Mouse (Mus musculus) limb, embryonic 11.5 days (tissue): ENCODE results near the gene Mif4gd. TPM values are rescaled to one million over a fixed set of nuclear protein-coding genes. Genes with fewer than 3 reads are reported as not detected.

ENCODE experiments used
- ATAC-seq: fragments of 200-750 bp; cut with Nextera tagmentation; 2 replicates; pipeline ENCODE4 v1.8.0; 2017; ENCODE audit warnings: low read depth; ENCODE audit not compliant: insufficient number of reproducible peaks, low FRiP score, low TSS enrichment
- DNase-seq: peaks from one replicate; pipeline ENCODE4 v3.0.0-alpha.2; 2015; ENCODE audit warnings: low spot score
- H3K27ac ChIP-seq: fragments of 300-500 bp; sonication (generic); replicated peaks from 2 replicates; pipeline ENCODE4 v1.5.1; 2014; ENCODE audit warnings: low read depth, mild to moderate bottlenecking, low read length
- H3K27me3 ChIP-seq: fragments of 300-500 bp; sonication (generic); 2 replicates; pipeline ENCODE4 v1.6.1; 2014; ENCODE audit warnings: mild to moderate bottlenecking, low read length, mixed read lengths; ENCODE audit not compliant: control insufficient read depth, insufficient read depth
- H3K36me3 ChIP-seq: fragments of 300-500 bp; sonication (generic); 2 replicates; pipeline ENCODE4 v1.6.1; 2014; ENCODE audit warnings: mild to moderate bottlenecking, low read length, moderate library complexity, mixed read lengths; ENCODE audit not compliant: control insufficient read depth, insufficient read depth
- H3K4me1 ChIP-seq: fragments of 300-500 bp; sonication (generic); 2 replicates; pipeline ENCODE4 v1.6.1; 2014; ENCODE audit warnings: low read length, mixed read lengths; ENCODE audit not compliant: control insufficient read depth, insufficient read depth
- H3K4me2 ChIP-seq: fragments of 300-500 bp; sonication (generic); 2 replicates; pipeline ENCODE4 v1.6.1; 2014; ENCODE audit warnings: low read depth, mild to moderate bottlenecking, moderate library complexity; ENCODE audit not compliant: severe bottlenecking
- H3K4me3 ChIP-seq: fragments of 300-500 bp; sonication (generic); 2 replicates; pipeline ENCODE4 v1.5.1; 2014; ENCODE audit warnings: low read depth, low read length
- H3K9ac ChIP-seq: fragments of 300-500 bp; sonication (generic); 2 replicates; pipeline ENCODE4 v1.6.1; 2014; ENCODE audit warnings: mild to moderate bottlenecking, low read length
- H3K9me3 ChIP-seq: fragments of 300-500 bp; sonication (generic); 2 replicates; pipeline ENCODE4 v1.6.1; 2016; ENCODE audit warnings: low read length; ENCODE audit not compliant: control insufficient read depth
- WGBS: fragments of 180-500 bp; shearing (Covaris S2); extraction: QIAGEN DNeasy Blood & Tissue Kit; methylation state at CpG from one replicate; pipeline ENCODE4 v1.1.7; 2014; 5-methylcytosine and 5-hydroxymethylcytosine counted together
- polyA plus RNA-seq: library from polyadenylated mRNA; unstranded; fragments of >200 nt; fragmentation: Nextera tagmentation; extraction: Ambion mirVana; gene quantifications from 2 replicates; pipeline ENCODE4 v1.2.1, GENCODE M21; 2014

The Mif4gd gene
- polyA plus RNA-seq, 1 experiment from 2014 or later = 18.0 TPM

- no peaks in the 10 kb centered on the region for H3K36me3 ChIP-seq
- no peak overlapping the region for H3K27ac ChIP-seq
- no peak overlapping the region for H3K4me2 ChIP-seq
- DNase-seq (no peak), ATAC-seq (no peak)
- H3K4me3 ChIP-seq = no peak overlapping the region
- no peaks in the 10 kb centered on the region for H3K27me3 ChIP-seq
- no peaks in the 10 kb centered on the region for H3K4me1 ChIP-seq
- 55% methylated on average over 16 of the region's 16 CpGs for WGBS
- no peaks in the 10 kb centered on the region for H3K9me3 ChIP-seq
- H3K9ac ChIP-seq = no peak overlapping the region
Measured at GRCm38 (mm10) chr11:115630532-115631504, 18.0 kb upstream of the Mif4gd start.

GRCm38 (mm10) chr11:115629734-115630531, 17.2 kb upstream of the Mif4gd start:
- Histone ChIP-seq H3K9ac (no peak overlapping the region), H3K27me3 (no peaks in the 10 kb centered on the region), H3K9me3 (no peaks in the 10 kb centered on the region), H3K4me2 (no peak overlapping the region), H3K4me3 (no peak overlapping the region), H3K4me1 (no peaks in the 10 kb centered on the region), H3K36me3 (no peaks in the 10 kb centered on the region), H3K27ac (no peak overlapping the region)
- DNase-seq (no peak), ATAC-seq (no peak)
- 87% methylated on average over 13 of the region's 13 CpGs for WGBS

- Histone ChIP-seq H3K4me1 (no peaks in the 10 kb centered on the region), H3K9me3 (no peaks in the 10 kb centered on the region), H3K9ac (peak overlapping the region; percentile 23; the same call in 1 of the 2 replicates), H3K27me3 (no peaks in the 10 kb centered on the region), H3K36me3 (no peaks in the 10 kb centered on the region), H3K4me3 (peak overlapping the region; percentile 56), H3K4me2 (peak overlapping the region; percentile 33; the same call in 1 of the 2 replicates), H3K27ac (no peak overlapping the region)
- WGBS = 55% methylated on average over 13 of the region's 13 CpGs
- ATAC-seq = 0 out of 2 replicates have a peak, but pooled peaks have one; percentile 5
- no peak for DNase-seq
Measured at GRCm38 (mm10) chr11:115628465-115629101, 15.8 kb upstream of the Mif4gd start.

GRCm38 (mm10) chr11:115627705-115628464, 15.1 kb upstream of the Mif4gd start, which contains the start of gene Slc25a19:
TSS of gene Slc25a19 (minus strand) at chr11:115628295.
- Histone ChIP-seq H3K27me3 (no peaks in the 10 kb centered on the region), H3K27ac (no peak within 1 kb of the TSS), H3K36me3 (no peaks in the 10 kb centered on the region), H3K9me3 (no peaks in the 10 kb centered on the region), H3K4me1 (no peaks in the 10 kb centered on the region), H3K9ac (peak within 1 kb of the TSS; percentile 23; the same call in 1 of the 2 replicates), H3K4me2 (peak within 1 kb of the TSS; percentile 76), H3K4me3 (peak within 1 kb of the TSS; percentile 56)
- under 1% methylated on average over 47 of the region's 47 CpGs for WGBS
- ATAC-seq = peak; percentile 98
- DNase-seq = peak; percentile 98

- peak overlapping the region; percentile 76 for H3K4me2 ChIP-seq
- no peak for DNase-seq
- H3K27me3 ChIP-seq = no peaks in the 10 kb centered on the region
- no peak overlapping the region for H3K9ac ChIP-seq
- H3K36me3 ChIP-seq = no peaks in the 10 kb centered on the region; the same call in 1 of the 2 replicates
- no peaks in the 10 kb centered on the region for H3K9me3 ChIP-seq
- H3K4me1 ChIP-seq = no peaks in the 10 kb centered on the region
- no peak for ATAC-seq
- no peak overlapping the region for H3K27ac ChIP-seq
- peak overlapping the region; percentile 56 for H3K4me3 ChIP-seq
- WGBS = 54% methylated on average over 11 of the region's 11 CpGs
Measured at GRCm38 (mm10) chr11:115626824-115627616, 14.3 kb upstream of the Mif4gd start.

DNA sequence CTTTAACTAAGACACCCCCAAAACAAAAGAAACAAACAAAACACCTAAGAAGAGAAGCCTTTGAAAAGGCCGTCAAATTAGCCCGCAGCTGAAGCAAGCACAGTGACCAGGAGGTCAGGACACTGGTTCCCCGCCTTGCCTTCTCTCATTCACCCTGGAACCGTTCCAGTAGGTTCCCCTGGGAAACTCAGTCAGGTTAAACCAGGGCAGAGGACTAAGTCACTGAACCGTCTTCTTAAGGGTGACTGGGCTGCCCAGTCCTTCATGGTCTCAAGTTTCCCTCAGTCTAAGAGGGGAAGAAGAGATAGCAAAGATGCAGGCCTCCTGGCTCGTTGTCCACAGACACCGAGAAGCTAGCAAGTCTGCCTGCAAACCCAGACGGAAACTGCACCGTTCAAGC, 13.1 kb upstream of the Mif4gd start:
- Histone ChIP-seq H3K9ac (no peak overlapping the region), H3K4me1 (no peaks in the 10 kb centered on the region), H3K4me2 (no peak overlapping the region), H3K36me3 (no peaks in the 10 kb centered on the region; the same call in 1 of the 2 replicates), H3K9me3 (no peaks in the 10 kb centered on the region), H3K27ac (no peak overlapping the region), H3K4me3 (no peak overlapping the region), H3K27me3 (no peaks in the 10 kb centered on the region)
- WGBS = 81% methylated on average over 9 of the region's 9 CpGs
- no peak for ATAC-seq
- no peak for DNase-seq

DNA sequence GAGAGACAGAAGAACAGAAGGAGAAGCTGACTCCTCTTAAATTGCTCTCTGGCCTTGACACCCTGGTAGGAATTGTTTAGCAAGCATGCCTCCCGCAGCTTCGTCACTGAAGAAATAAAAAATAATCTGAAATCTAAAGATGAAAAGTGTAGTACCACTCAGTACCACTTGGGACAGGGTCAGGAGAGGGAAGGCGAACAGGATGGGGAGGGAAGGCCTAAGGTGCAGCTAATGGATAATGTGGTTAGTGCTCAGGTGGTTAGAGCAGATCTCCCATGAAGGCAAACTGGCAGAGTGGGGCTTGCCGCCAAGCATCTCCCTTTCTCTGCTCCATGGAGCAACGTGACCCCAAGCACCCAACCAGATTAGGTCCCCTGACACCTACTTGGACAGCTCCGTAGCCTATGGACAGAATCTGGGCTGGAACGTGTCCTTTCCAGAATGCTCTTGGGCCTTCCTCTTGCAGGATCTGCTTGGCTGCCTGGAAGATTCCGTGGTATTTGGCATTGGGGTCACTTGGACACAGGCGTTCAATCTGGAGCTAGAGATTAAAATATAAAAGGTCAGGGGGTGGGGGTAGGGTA, 10.8 kb upstream of the Mif4gd start:
- ATAC-seq (no peak), DNase-seq (no peak)
- 79% methylated on average over 9 of the region's 9 CpGs for WGBS
- Histone ChIP-seq H3K9ac (no peak overlapping the region), H3K36me3 (peaks cover 3% of the 10 kb centered on the region; the same call in 1 of the 2 replicates), H3K27ac (no peak overlapping the region), H3K27me3 (no peaks in the 10 kb centered on the region), H3K4me3 (no peak overlapping the region), H3K4me2 (no peak overlapping the region), H3K9me3 (no peaks in the 10 kb centered on the region), H3K4me1 (no peaks in the 10 kb centered on the region)
